ENCODE assay signal across 9 mouse cellular contexts in genomic region chr11:72573819-72574218, GRCm38 (mm10). TPM values are rescaled to one million over a fixed set of nuclear protein-coding genes. Genes with fewer than 3 reads are reported as not detected.
DNase-seq lines count a peak whose midpoint lies in the region; ATAC-seq and TF ChIP-seq lines count a peak whose summit lies in the region.
"Had no signal": no experiment of that assay in that cellular context is flagged by ENCODE, and none has a peak within 500 bp of the region (broad histone marks: within the 10 kb centered on the region; RNA-seq: fewer than 3 reads in every experiment).

No protein-coding gene starts in this region.

- intact Hi-C loops in heart, postnatal 10 days (cut with DNase I): no loop called here

- H3K4me1 ChIP-seq in CH12.LX (ENCODE audit: control insufficient read depth in 1 of 2, insufficient read depth in 2 of 2): peaks cover 9 to 42% of the 10 kb centered on the region in 2 experiments
- no peaks in the 10 kb centered on the region; the same call in 1 of the 2 replicates for H3K4me1 ChIP-seq in bone marrow, adult 2 months (ENCODE audit: control insufficient read depth, insufficient read depth, low read length)
- peaks cover 0 to 8% of the 10 kb centered on the region in 2 experiments; a peak in 2 of 4 replicates for H3K4me1 ChIP-seq in liver, embryonic 14.5 days (replicated peaks; ENCODE audit: control insufficient read depth in 2 of 2, insufficient read depth in 2 of 2, low read length in 1 of 2)
- peaks cover 25% of the 10 kb centered on the region for H3K4me1 ChIP-seq in hindbrain, embryonic 10.5 days (replicated peaks)

- no peak overlapping the region for H3K27ac ChIP-seq in CH12.LX (ENCODE audit: insufficient read depth, low read depth)
- H3K27ac ChIP-seq in bone marrow, adult 2 months (ENCODE audit: control insufficient read depth, insufficient read depth, low read depth, low read length, poor library complexity): no peak overlapping the region
- H3K27ac ChIP-seq in liver, embryonic 14.5 days: no peak overlapping the region
- H3K27ac ChIP-seq in hindbrain, embryonic 10.5 days: no peak overlapping the region
- H3K27ac ChIP-seq: limb, embryonic 12.5 days had no signal

- no peak for TF ChIP-seq POLR2A in CH12.LX (IDR thresholded peaks at IDR 0.05; ENCODE audit: low read depth, low read length)
- TF ChIP-seq POLR2A in bone marrow, adult 2 months (IDR thresholded peaks at IDR 0.05; ENCODE audit: borderline replicate concordance, control insufficient read depth, low read depth, low read length): no peak

- no peaks in the 10 kb centered on the region for H3K9me3 ChIP-seq in CH12.LX (replicated peaks; ENCODE audit: low read length)
- no peaks in the 10 kb centered on the region for H3K9me3 ChIP-seq in liver, embryonic 14.5 days (ENCODE audit: control insufficient read depth, low read length)
- H3K9me3 ChIP-seq in hindbrain, embryonic 10.5 days: no peaks in the 10 kb centered on the region
- H3K9me3 ChIP-seq: limb, embryonic 12.5 days had no signal

- no peak for ATAC-seq in liver, embryonic 14.5 days (ENCODE audit: insufficient read depth)

- TF ChIP-seq EP300 in CH12.LX (IDR thresholded peaks at IDR 0.05; ENCODE audit: low read length): no peak
- no peak for TF ChIP-seq EP300 in liver, embryonic 14.5 days (IDR thresholded peaks at IDR 0.05; ENCODE audit: low read depth)

- no peaks in the 10 kb centered on the region for H3K27me3 ChIP-seq in CH12.LX (replicated peaks)
- no peaks in the 10 kb centered on the region for H3K27me3 ChIP-seq in liver, embryonic 14.5 days (ENCODE audit: control insufficient read depth, insufficient read depth, low read length)
- peaks cover 13% of the 10 kb centered on the region for H3K27me3 ChIP-seq in hindbrain, embryonic 10.5 days (ENCODE audit: insufficient read depth, poor library complexity, severe bottlenecking)

- WGBS in bone marrow, adult 2 months: 95% methylated on average over 1 of the region's 1 CpGs
- 93% methylated on average over 1 of the region's 1 CpGs for WGBS in liver, embryonic 14.5 days (ENCODE audit: insufficient replicate concordance)
- WGBS in hindbrain, embryonic 10.5 days: 88% methylated on average over 1 of the region's 1 CpGs

- DNase-seq in heart, postnatal 10 days: peak; percentile 42 to 59
- no peak for DNase-seq in heart, adult 8-10 months (ENCODE audit: low spot score)
- peak; percentile 76 for DNase-seq in CH12.LX (ENCODE audit: extremely low read depth)
- no peak for DNase-seq in liver, embryonic 14.5 days (ENCODE audit: low read depth in 3 of 3, low spot score in 3 of 3)
- DNase-seq in ovary, postnatal 36 days (ENCODE audit: low spot score): no peak
- no peak for DNase-seq in hindbrain, embryonic 10.5 days (ENCODE audit: low spot score)
- DNase-seq in layer of hippocampus, postnatal 25 days (ENCODE audit: extremely low spot score in 1 of 2, low spot score in 1 of 2): no peak

- no peak overlapping the region for H3K4me3 ChIP-seq in CH12.LX (replicated peaks in 1 of 3; ENCODE audit: low read depth in 2 of 3, low read length in 2 of 3, poor library complexity in 1 of 3)
- H3K4me3 ChIP-seq in bone marrow, adult 2 months (replicated peaks; ENCODE audit: control insufficient read depth, low read depth, low read length): no peak overlapping the region
- no peak overlapping the region for H3K4me3 ChIP-seq in liver, embryonic 14.5 days (ENCODE audit: insufficient read depth in 1 of 2, low read depth in 2 of 2, low read length in 2 of 2)
- no peak overlapping the region for H3K4me3 ChIP-seq in hindbrain, embryonic 10.5 days
- H3K4me3 ChIP-seq: limb, embryonic 12.5 days had no signal

- no peak overlapping the region for H3K9ac ChIP-seq in CH12.LX (ENCODE audit: insufficient read depth, low read depth)
- no peak overlapping the region for H3K9ac ChIP-seq in liver, embryonic 14.5 days (replicated peaks)
- H3K9ac ChIP-seq: limb, embryonic 12.5 days had no signal

- no peak overlapping the region for H3K4me2 ChIP-seq in CH12.LX (ENCODE audit: insufficient read depth, low read depth, poor library complexity, severe bottlenecking)
- H3K4me2 ChIP-seq in liver, embryonic 14.5 days (ENCODE audit: low read depth): no peak overlapping the region
- H3K4me2 ChIP-seq: limb, embryonic 12.5 days had no signal

- H3K79me2 ChIP-seq in CH12.LX (replicated peaks; ENCODE audit: control insufficient read depth, extremely low read depth, insufficient read depth, poor library complexity, severe bottlenecking): no peaks in the 10 kb centered on the region

- peak; percentile 30 to 98; a peak in 2 of 4 replicates for TF ChIP-seq CTCF in CH12.LX (conservative IDR thresholded peaks at IDR 0.05 in 1 of 2, IDR thresholded peaks at IDR 0.05 in 1 of 2; ENCODE audit: low read depth in 2 of 2, low read length in 2 of 2)
- peak; percentile 49 for TF ChIP-seq CTCF in bone marrow, adult 2 months (IDR thresholded peaks at IDR 0.05; ENCODE audit: control insufficient read depth, insufficient read depth, low read length)
- peak; percentile 73 for TF ChIP-seq CTCF in liver, embryonic 14.5 days (IDR thresholded peaks at IDR 0.05; ENCODE audit: low read depth)

- TF ChIP-seq RAD21 in CH12.LX (IDR thresholded peaks at IDR 0.05; ENCODE audit: low read depth, low read length): peak; percentile 99

- in situ Hi-C loops in CH12.LX (cut with MboI; ENCODE audit: low pct_ligation_motif_present, low pct_unique_long_range_greater_than_20kb, low sequenced_read_pairs): loop anchor here (5.0 to 10.0 kb wide), 2 partner anchors 153 to 431 kb away; no protein-coding TSS in a partner anchor

- dilution Hi-C loops in CH12.LX (cut with MboI; ENCODE audit: extremely low pct_ligation_motif_present, extremely low pct_unique_long_range_greater_than_20kb, low sequenced_read_pairs): no loop called here

- no peaks in the 10 kb centered on the region for H3K36me3 ChIP-seq in CH12.LX (replicated peaks in 1 of 2; ENCODE audit: control insufficient read depth in 1 of 2, insufficient read depth in 1 of 2, low read length in 1 of 2)
- no peaks in the 10 kb centered on the region for H3K36me3 ChIP-seq in liver, embryonic 14.5 days (replicated peaks; ENCODE audit: control insufficient read depth, insufficient read depth, low read depth)
- no peaks in the 10 kb centered on the region for H3K36me3 ChIP-seq in hindbrain, embryonic 10.5 days
- H3K36me3 ChIP-seq: limb, embryonic 12.5 days had no signal

TF ChIP-seq in CH12.LX, 34 proteins besides CTCF, POLR2A, EP300 and RAD21:
- TF ChIP-seq E2F4 (IDR thresholded peaks at IDR 0.05; ENCODE audit: insufficient replicate concordance, low read depth, low read length) (0 out of 2 replicates have a peak, but pooled peaks have one; percentile 20), MAX (IDR thresholded peaks at IDR 0.05; ENCODE audit: low read length) (0 out of 2 replicates have a peak, but pooled peaks have one; percentile 17), SMC3 (IDR thresholded peaks at IDR 0.05; ENCODE audit: low read depth, low read length) (peak; percentile 99), ZC3H11A (IDR thresholded peaks at IDR 0.05; ENCODE audit: low read depth, low read length) (peak; percentile 84), ZNF384 (IDR thresholded peaks at IDR 0.05; ENCODE audit: low read depth, low read length) (no peak), JUND (conservative IDR thresholded peaks at IDR 0.05; ENCODE audit: low read depth, low read length) (no peak), MYC (IDR thresholded peaks at IDR 0.05; ENCODE audit: low read depth, low read length) (0 out of 2 replicates have a peak, but pooled peaks have one; percentile 52), SIN3A (IDR thresholded peaks at IDR 0.05; ENCODE audit: low read length) (peak; percentile 43; the same call in 1 of the 2 replicates), NELFE (IDR thresholded peaks at IDR 0.05; ENCODE audit: low read depth, low read length) (peak; percentile 24; the same call in 1 of the 2 replicates), MEF2A (IDR thresholded peaks at IDR 0.05; ENCODE audit: borderline replicate concordance, low read depth, low read length) (0 out of 2 replicates have a peak, but pooled peaks have one; percentile 18)

RNA-seq across cellular contexts. Expression of gene Spns3, which starts 23.5 kb away (rescaled TPM):
- under 1 TPM in 1 of 2 experiments, not detected in 1; 0.07 TPM for total RNA-seq in heart, postnatal 10 days (2021)
- under 1 TPM in 1 of 4 experiments, not detected in 3; 0.14 TPM for total RNA-seq in heart, adult 8-10 months (2022)
- total RNA-seq in CH12.LX (2012; rRNA removed): 0.17 and 0.21 TPM in 2 replicates
- 0.85 and 1.0 TPM in 2 replicates for total RNA-seq in CH12.LX (2014; rRNA removed)
- polyA plus RNA-seq in CH12.LX (2012; ENCODE audit: insufficient read length, low read depth): 1.6 and 1.8 TPM in 2 replicates
- polyA plus RNA-seq in bone marrow, adult 2 months (2011; ENCODE audit: insufficient read depth, insufficient read length, low replicate concordance, missing spikeins): 9.1 and 13.2 TPM in 2 replicates
- polyA plus RNA-seq in liver, embryonic 14.5 days (2012; rRNA removed): 1.3 and 1.7 TPM in 2 replicates
- 1.3 TPM in 2 replicates for polyA plus RNA-seq in liver, embryonic 14.5 days (2014; fragmentation: Nextera tagmentation; extraction: Ambion mirVana)
- 0.09 and 0.16 TPM in 2 replicates for polyA plus RNA-seq in hindbrain, embryonic 10.5 days (2016; fragmentation: Nextera tagmentation; extraction: Ambion mirVana)
- total RNA-seq in layer of hippocampus, postnatal 25 days (2021): under 1 TPM; 0.15 to 0.28 TPM
- polyA plus RNA-seq: limb, embryonic 12.5 days had no signal

RNA-seq across cellular contexts. Expression of gene Ube2g1, which starts 33.3 kb away (rescaled TPM):
- 10 to 100 TPM; 63.8 to 71.0 TPM for total RNA-seq in heart, postnatal 10 days (2021)
- total RNA-seq in heart, adult 8-10 months (2022): 10 to 100 TPM; 52.5 to 66.4 (median 60.5) TPM
- 34.3 and 34.5 TPM in 2 replicates for total RNA-seq in CH12.LX (2012; rRNA removed)
- 74.4 and 78.3 TPM in 2 replicates for total RNA-seq in CH12.LX (2014; rRNA removed)
- polyA plus RNA-seq in CH12.LX (2012; ENCODE audit: insufficient read length, low read depth): 52.8 and 73.8 TPM in 2 replicates
- polyA plus RNA-seq in bone marrow, adult 2 months (2011; ENCODE audit: insufficient read depth, insufficient read length, low replicate concordance, missing spikeins): 6.1 and 14.1 TPM in 2 replicates
- polyA plus RNA-seq in liver, embryonic 14.5 days (2012; rRNA removed): 5.6 and 7.5 TPM in 2 replicates
- 21.7 and 22.7 TPM in 2 replicates for polyA plus RNA-seq in liver, embryonic 14.5 days (2014; fragmentation: Nextera tagmentation; extraction: Ambion mirVana)
- 93.0 and 95.7 TPM in 2 replicates for polyA plus RNA-seq in hindbrain, embryonic 10.5 days (2016; fragmentation: Nextera tagmentation; extraction: Ambion mirVana)
- 10 to 100 TPM; 45.6 to 49.2 TPM for total RNA-seq in layer of hippocampus, postnatal 25 days (2021)

Comparison
In these comparisons a context has a peak if more than half of its experiments do, and no peak if none do; other contexts are left out.
1. DNase-seq: peak in heart, postnatal 10 days (2 of 2) and CH12.LX (single experiment); none in heart, adult 8-10 months (single experiment), liver, embryonic 14.5 days (0 of 3), ovary, postnatal 36 days (single experiment), hindbrain, embryonic 10.5 days (single experiment) and layer of hippocampus, postnatal 25 days (0 of 2).
2. Peak in every context shown above with its lines, with median percentiles within 50 percentile points of each other: CTCF ChIP-seq.